Mouse (Mus musculus) lung, embryonic 16.5 days (tissue): ENCODE measurements around the gene Zup1. TPM values are rescaled to one million over a fixed set of nuclear protein-coding genes. Genes with fewer than 3 reads are reported as not detected.
A peak's percentile ranks its signal among the peaks of the same experiment; 100 is the strongest.
"Not testable (repeated sequence)": the region's sequence is repeated elsewhere in the genome, so short reads cannot be mapped to it uniquely, and the experiment has no call there.

ENCODE experiments used
- ATAC-seq: fragments of 200-750 bp; cut with Nextera tagmentation; 2 replicates; pipeline ENCODE4 v1.8.0; 2017; ENCODE audit warnings: low read depth, mild to moderate bottlenecking, moderate library complexity
- H3K27ac ChIP-seq: fragments of 300-500 bp; sonication (generic); 2 replicates; pipeline ENCODE4 v1.5.1; 2014; ENCODE audit warnings: mild to moderate bottlenecking, control low read depth, low read length
- H3K27me3 ChIP-seq: fragments of 300-500 bp; sonication (generic); 2 replicates; pipeline ENCODE4 v1.6.1; 2014; ENCODE audit warnings: low read depth, low read length, mixed read lengths; ENCODE audit not compliant: control insufficient read depth, insufficient read depth
- H3K36me3 ChIP-seq: fragments of 300-500 bp; sonication (generic); 2 replicates; pipeline ENCODE4 v1.6.1; 2014; ENCODE audit warnings: low read length; ENCODE audit not compliant: control insufficient read depth, insufficient read depth
- H3K4me1 ChIP-seq: fragments of 300-500 bp; sonication (generic); replicated peaks from 2 replicates; pipeline ENCODE4 v1.6.1; 2014; ENCODE audit warnings: low read length, mixed read lengths; ENCODE audit not compliant: control insufficient read depth, insufficient read depth
- H3K4me2 ChIP-seq: fragments of 300-500 bp; sonication (generic); 2 replicates; pipeline ENCODE4 v1.6.1; 2014; ENCODE audit warnings: low read depth, low read length, control low read depth
- H3K4me3 ChIP-seq: fragments of 300-500 bp; sonication (generic); 2 replicates; pipeline ENCODE4 v1.5.1; 2014; ENCODE audit warnings: mild to moderate bottlenecking, low read length, control low read depth
- H3K9ac ChIP-seq: fragments of 300-500 bp; sonication (generic); 2 replicates; pipeline ENCODE4 v1.6.1; 2014; ENCODE audit warnings: low read length, control low read depth
- H3K9me3 ChIP-seq: fragments of 300-500 bp; sonication (generic); 2 replicates; pipeline ENCODE4 v1.6.1; 2016; ENCODE audit warnings: low read length; ENCODE audit not compliant: control insufficient read depth
- WGBS: fragments of 180-500 bp; shearing (Covaris S2); extraction: QIAGEN DNeasy Blood & Tissue Kit; methylation state at CpG from one replicate; pipeline ENCODE4 v1.1.7; 2014; 5-methylcytosine and 5-hydroxymethylcytosine counted together
- polyA plus RNA-seq: library from polyadenylated mRNA; unstranded; fragments of >200 nt; fragmentation: Nextera tagmentation; extraction: Ambion mirVana; gene quantifications from 2 replicates; pipeline ENCODE4 v1.2.1, GENCODE M21; 2015

The Zup1 gene
- polyA plus RNA-seq, 1 experiment from 2014 or later, result 20.3 TPM

DNA sequence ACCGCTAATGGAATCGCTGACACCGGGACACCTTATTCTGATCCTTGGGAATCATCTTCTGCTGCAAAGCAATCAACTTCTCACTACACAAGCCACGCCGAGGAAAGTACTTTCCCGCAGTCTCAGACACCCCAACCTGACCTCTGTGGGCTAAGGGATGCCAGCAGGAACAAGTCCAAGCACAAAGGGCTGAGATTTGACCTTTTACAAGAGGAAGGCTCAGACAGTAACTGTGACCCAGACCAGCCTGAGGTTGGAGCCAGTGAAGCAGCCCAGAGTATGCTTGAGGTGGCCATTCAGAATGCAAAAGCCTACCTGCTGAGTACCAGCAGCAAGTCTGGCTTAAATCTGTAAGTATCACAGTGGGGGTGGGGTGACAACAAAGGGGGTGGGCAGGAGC is 45.6 kb downstream of the Zup1 start:
- Histone ChIP-seq H3K4me1 (no peaks in the 10 kb centered on the region), H3K27ac (no peak overlapping the region), H3K4me3 (peak overlapping the region; percentile 47; the same call in 1 of the 2 replicates), H3K9me3 (no peaks in the 10 kb centered on the region), H3K9ac (no peak overlapping the region; the same call in 1 of the 2 replicates), H3K4me2 (peak overlapping the region; percentile 60), H3K27me3 (no peaks in the 10 kb centered on the region), H3K36me3 (no peaks in the 10 kb centered on the region)
- no peak for ATAC-seq
- WGBS, result 8% methylated on average over 6 of the region's 6 CpGs

DNA sequence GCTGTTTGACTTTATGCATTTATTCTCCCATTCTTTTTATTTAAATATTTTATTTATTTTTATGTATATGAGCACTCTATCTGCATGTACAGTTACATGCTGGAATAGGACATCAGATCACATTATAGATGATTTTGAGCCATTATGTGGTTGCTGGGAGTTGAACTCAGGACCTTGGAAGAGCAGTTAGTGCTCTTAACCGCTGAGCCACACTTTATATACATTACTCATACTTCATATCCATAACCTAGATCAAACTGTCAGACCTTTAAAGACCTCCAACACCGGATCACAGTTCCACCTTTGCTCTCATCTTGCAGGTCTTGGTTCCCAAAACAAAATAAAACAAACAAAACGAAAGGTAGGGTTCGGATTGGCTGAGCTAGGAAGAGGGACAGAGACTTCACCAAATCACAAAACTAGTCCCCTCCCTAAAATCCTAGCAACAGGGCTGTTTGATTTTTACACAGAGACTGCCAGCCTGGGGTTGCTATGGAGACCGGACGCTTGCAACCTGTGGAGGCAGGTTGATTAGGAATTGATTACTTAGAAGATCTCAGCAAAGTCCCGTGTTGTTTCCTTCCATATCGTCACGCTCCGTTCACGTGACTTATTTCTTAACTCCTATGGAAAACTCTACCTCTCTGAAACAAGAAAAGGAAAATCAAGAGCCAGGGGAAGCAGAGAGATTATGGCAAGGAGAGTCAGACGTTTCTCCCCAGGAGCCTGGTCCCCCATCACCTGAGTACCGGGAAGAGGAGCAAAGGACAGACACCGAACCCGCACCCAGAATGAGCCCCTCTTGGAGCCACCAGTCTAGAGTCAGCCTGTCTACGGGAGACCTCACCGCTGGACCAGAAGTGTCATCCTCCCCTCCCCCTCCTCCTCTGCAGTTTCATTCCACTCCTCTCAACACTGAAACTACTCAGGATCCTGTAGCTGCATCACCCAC is 46.3 kb downstream of the Zup1 start, which contains the start of gene Rsph4a:
Gene Rsph4a (plus strand): TSS at position 582 of the 952 bp plus-strand sequence.
- no peaks in the 10 kb centered on the region for H3K27me3 ChIP-seq
- H3K4me1 ChIP-seq, result no peaks in the 10 kb centered on the region
- no peak within 1 kb of the TSS for H3K27ac ChIP-seq
- peak within 1 kb of the TSS; percentile 47 for H3K4me3 ChIP-seq
- peak within 1 kb of the TSS; percentile 60 for H3K4me2 ChIP-seq
- H3K9ac ChIP-seq, result peak within 1 kb of the TSS; percentile 30
- H3K9me3 ChIP-seq, result no peaks in the 10 kb centered on the region
- peak; percentile 65; the same call in 1 of the 2 replicates for ATAC-seq
- no peaks in the 10 kb centered on the region for H3K36me3 ChIP-seq
- 7% methylated on average over 17 of the region's 17 CpGs for WGBS

GRCm38 (mm10) chr10:33901520-33901919 is 49.5 kb downstream of the Zup1 start:
- not testable (repeated sequence) for H3K27ac ChIP-seq, H3K4me1 ChIP-seq, H3K36me3 ChIP-seq, H3K27me3 ChIP-seq, H3K9me3 ChIP-seq, H3K9ac ChIP-seq, ATAC-seq, H3K4me2 ChIP-seq, H3K4me3 ChIP-seq
- WGBS, result 62% methylated on average over 1 of the region's 1 CpGs

DNA sequence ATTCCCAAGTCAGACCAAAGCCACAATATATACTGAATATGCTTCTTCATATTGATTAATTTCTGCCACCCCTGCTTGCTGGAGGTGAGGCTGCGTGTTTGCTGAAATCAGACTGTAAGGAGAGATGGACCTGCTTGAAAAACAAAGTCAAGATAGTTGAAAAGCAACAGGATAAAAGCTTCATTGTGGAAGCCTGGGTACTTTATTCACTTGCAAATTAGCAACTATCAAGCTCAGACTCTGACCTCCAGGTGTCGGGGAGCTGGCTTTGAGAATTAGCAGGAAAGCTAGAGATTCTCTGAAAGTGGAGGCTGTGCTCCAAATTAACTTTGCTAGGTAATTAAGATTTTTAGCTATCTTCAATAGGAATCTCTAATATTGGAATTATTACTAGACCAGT is 68.7 kb downstream of the Zup1 start:
- H3K9me3 ChIP-seq, H3K36me3 ChIP-seq, H3K27me3 ChIP-seq, H3K4me3 ChIP-seq, ATAC-seq, H3K4me2 ChIP-seq, H3K27ac ChIP-seq, H3K9ac ChIP-seq, H3K4me1 ChIP-seq: not testable (repeated sequence)
- 88% methylated on average over 2 of the region's 2 CpGs for WGBS

DNA sequence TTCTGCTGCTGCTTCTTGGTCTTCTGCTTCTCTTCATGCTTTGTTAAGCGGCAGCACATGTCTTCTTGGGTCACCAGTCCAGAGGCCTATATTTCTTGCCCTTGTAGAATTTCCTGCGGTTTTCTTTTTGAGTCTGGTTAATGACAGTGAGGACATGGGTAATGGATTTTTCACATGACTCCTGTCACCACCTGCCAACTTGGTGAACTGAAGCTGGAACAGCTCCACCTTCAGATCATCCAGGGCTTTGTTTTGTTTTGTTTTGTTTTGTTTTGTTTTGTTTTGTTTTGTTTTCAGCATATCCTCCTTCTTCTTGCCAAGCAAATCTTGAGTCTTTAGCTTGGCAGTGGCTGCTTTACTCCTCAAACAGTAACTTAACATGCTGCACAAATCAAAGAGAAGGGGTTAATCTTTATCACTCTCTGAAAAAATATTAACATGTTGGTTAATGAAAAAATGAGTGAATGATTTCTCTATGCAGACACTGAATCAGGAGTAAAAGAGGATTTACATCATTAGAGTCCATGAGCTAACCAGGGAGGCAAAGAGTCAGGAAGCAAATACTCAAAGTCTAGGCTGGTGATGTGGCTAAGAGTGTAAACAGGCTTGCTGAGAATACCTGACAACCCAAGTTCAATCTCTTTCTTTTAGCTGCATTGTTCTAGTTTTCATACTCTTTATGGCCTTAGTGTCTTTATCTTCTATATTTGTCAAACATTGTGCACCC is 78.2 kb downstream of the Zup1 start:
- H3K27me3 ChIP-seq, result no peaks in the 10 kb centered on the region
- no peak overlapping the region for H3K4me3 ChIP-seq
- H3K4me1 ChIP-seq, result no peaks in the 10 kb centered on the region
- WGBS, result 78% methylated on average over 2 of the region's 2 CpGs
- H3K9me3 ChIP-seq, result no peaks in the 10 kb centered on the region
- H3K27ac ChIP-seq, result no peak overlapping the region
- no peaks in the 10 kb centered on the region for H3K36me3 ChIP-seq
- no peak overlapping the region for H3K4me2 ChIP-seq
- H3K9ac ChIP-seq, result no peak overlapping the region
- ATAC-seq, result no peak

DNA sequence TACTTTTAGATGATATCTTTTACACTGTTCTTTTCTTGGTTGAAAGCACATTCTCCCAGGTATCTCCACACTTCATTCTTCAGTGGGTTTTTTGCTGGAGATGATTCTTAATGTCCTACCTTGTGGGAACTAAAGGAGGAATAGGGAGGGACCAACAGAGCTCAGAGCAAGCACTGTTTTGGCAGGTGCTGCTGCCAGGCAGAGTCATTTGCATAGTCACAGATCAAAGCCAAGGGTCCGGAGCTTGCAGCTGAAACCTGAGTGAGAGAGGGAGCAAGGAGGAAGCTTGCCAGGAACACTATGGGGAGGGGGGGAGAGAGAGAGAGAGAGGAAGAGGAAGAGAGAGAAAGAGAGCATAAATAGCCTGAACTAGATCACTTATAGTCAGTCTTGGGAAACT is 80.6 kb downstream of the Zup1 start:
- no peak overlapping the region for H3K4me3 ChIP-seq
- H3K9me3 ChIP-seq, result no peaks in the 10 kb centered on the region
- no peaks in the 10 kb centered on the region for H3K36me3 ChIP-seq
- no peak overlapping the region for H3K9ac ChIP-seq
- no peak for ATAC-seq
- WGBS, result 0% methylated on average over 1 of the region's 1 CpGs
- no peak overlapping the region for H3K27ac ChIP-seq
- no peak overlapping the region for H3K4me2 ChIP-seq
- H3K27me3 ChIP-seq, result no peaks in the 10 kb centered on the region
- no peaks in the 10 kb centered on the region for H3K4me1 ChIP-seq

Other genes starting within 250 kb of the Zup1 start
- not detected in 2 replicates for gene Sult3a2, start 164.6 kb downstream of the Zup1 start, polyA plus RNA-seq
- not detected in 2 replicates for gene Sult3a1, start 93.5 kb downstream of the Zup1 start, polyA plus RNA-seq
- gene Rsph4a, start 46.2 kb downstream of the Zup1 start, polyA plus RNA-seq, result 1.9 and 2.2 TPM in 2 replicates
- 94.6 and 105 TPM in 2 replicates for gene Rwdd1, start 68.4 kb upstream of the Zup1 start, polyA plus RNA-seq
- gene Trappc3l, start 86.3 kb upstream of the Zup1 start, polyA plus RNA-seq, result not detected in 2 replicates
- gene Calhm4, start 93.0 kb upstream of the Zup1 start, polyA plus RNA-seq, result not detected in 2 replicates
- gene Calhm5, start 145.2 kb upstream of the Zup1 start, polyA plus RNA-seq, result 1.0 TPM in 2 replicates
- gene Calhm6, start 176.7 kb upstream of the Zup1 start, polyA plus RNA-seq, result 1.1 and 1.8 TPM in 2 replicates